9 mouse cellular contexts compared by ENCODE assay signal in the genomic region with DNA sequence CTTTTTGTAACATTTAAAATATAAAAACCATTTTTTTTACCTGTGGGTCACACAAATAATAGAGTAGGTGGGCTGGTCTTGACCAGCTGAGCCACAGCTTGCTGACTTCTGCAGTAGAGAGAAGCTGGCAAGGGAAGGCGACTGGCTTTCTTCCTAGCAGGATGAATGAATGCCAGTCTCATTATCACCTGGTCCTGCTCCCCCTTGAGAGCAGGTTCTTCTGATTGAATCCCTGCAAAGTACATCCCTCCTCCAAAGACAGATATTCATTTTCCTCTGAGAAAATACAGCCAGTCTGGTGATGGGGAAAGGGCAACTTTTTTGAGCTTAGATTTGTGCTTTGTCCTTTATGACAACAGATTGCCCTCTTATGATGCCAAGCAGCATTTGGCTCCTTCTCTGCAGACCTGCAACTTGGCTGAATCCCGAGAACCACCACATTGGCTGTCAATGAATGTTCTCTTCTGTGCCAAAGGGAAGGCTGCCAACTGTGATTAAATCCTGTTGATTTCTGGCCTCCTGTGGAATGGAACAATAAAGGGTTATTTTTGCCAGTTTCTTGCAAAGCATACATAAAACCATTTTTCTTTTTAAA.
DNase-seq lines count a peak whose midpoint lies in the region; ATAC-seq lines count a peak whose summit lies in the region.
"Had no signal": no experiment of that assay in that cellular context is flagged by ENCODE, and none has a peak within 500 bp of the region (broad histone marks: within the 10 kb centered on the region; RNA-seq: fewer than 3 reads in every experiment).

No protein-coding gene starts in this region.

- no peak overlapping the region for H3K4me2 ChIP-seq in neural tube, embryonic 13.5 days
- H3K4me2 ChIP-seq: liver, embryonic 15.5 days had no signal

- no peaks in the 10 kb centered on the region for H3K4me1 ChIP-seq in neural tube, embryonic 13.5 days (replicated peaks)
- H3K4me1 ChIP-seq: liver, embryonic 15.5 days had no signal

- H3K27ac ChIP-seq in neural tube, embryonic 13.5 days (replicated peaks), result no peak overlapping the region
- H3K27ac ChIP-seq: liver, embryonic 15.5 days had no signal

- no peaks in the 10 kb centered on the region for H3K27me3 ChIP-seq in neural tube, embryonic 13.5 days
- H3K27me3 ChIP-seq: liver, embryonic 15.5 days had no signal

- H3K9me3 ChIP-seq in neural tube, embryonic 13.5 days, result no peaks in the 10 kb centered on the region
- H3K9me3 ChIP-seq: liver, embryonic 15.5 days had no signal

- H3K4me3 ChIP-seq in neural tube, embryonic 13.5 days, result no peak overlapping the region
- H3K4me3 ChIP-seq: liver, embryonic 15.5 days had no signal

- DNase-seq in adrenal gland, postnatal 10 days, result peak; percentile 36
- DNase-seq in adrenal gland, postnatal 4 days (ENCODE audit: low spot score in 2 of 2), result no peak
- no peak for DNase-seq in neural tube, embryonic 10.5 days (ENCODE audit: extremely low spot score, low spot score)
- DNase-seq in layer of hippocampus, adult 9-10 months (ENCODE audit: low spot score), result peak; percentile 66
- peak; percentile 21 for DNase-seq in right cerebral cortex, postnatal 25 days
- no peak for DNase-seq in liver
- DNase-seq in spleen, adult 18-20 months, result no peak

- no peaks in the 10 kb centered on the region for H3K36me3 ChIP-seq in neural tube, embryonic 13.5 days
- H3K36me3 ChIP-seq: liver, embryonic 15.5 days had no signal

- 0 out of 2 replicates have a peak, but pooled peaks have one; percentile 19 for ATAC-seq in neural tube, embryonic 13.5 days (ENCODE audit: low read depth)

- H3K9ac ChIP-seq in neural tube, embryonic 13.5 days, result no peak overlapping the region
- H3K9ac ChIP-seq: liver, embryonic 15.5 days had no signal

- WGBS in neural tube, embryonic 13.5 days, result 72% methylated on average over 2 of the region's 2 CpGs

Comparison
In these comparisons a context has a peak if more than half of its experiments do, and no peak if none do; other contexts are left out.
1. DNase-seq: peak in adrenal gland, postnatal 10 days (single experiment), layer of hippocampus, adult 9-10 months (single experiment) and right cerebral cortex, postnatal 25 days (single experiment); none in adrenal gland, postnatal 4 days (0 of 2), neural tube, embryonic 10.5 days (single experiment), liver (single experiment) and spleen, adult 18-20 months (0 of 2).